Mouse (Mus musculus): Measurements from ENCODE around the gene Prl2c3. TPM values are rescaled to one million over a fixed set of nuclear protein-coding genes. Genes with fewer than 3 reads are reported as not detected.
"Not testable (repeated sequence)": the region's sequence is repeated elsewhere in the genome, so short reads cannot be mapped to it uniquely, and the experiment has no call there.

The Prl2c3 gene
- total and polyA plus RNA-seq, 2 experiments from 2014 or later = not detected

DNA sequence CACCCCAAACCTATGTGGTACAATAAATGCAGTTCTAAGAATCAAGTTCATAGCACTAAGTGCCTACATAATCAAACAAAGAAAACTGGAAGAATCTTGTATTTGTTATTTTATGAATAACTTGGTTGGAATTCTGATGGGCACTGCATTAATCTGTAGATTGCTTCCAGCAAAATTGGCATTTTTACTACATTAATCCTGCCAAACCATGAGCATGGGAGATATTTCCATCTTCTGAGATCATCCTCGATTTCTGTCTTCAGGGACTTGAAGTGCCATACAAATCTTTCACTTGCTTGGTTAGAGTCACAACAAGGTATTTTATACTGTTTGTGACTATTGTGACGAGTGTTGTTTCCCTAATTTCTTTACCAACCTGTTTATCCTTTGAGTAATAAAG, 9.7 kb upstream of the Prl2c3 start:
- 52% methylated on average over 2 of the region's 2 CpGs for WGBS
- Histone ChIP-seq H3K4me1 (ENCODE audit: insufficient read depth, low read length) (no peaks in the 10 kb centered on the region), H3K27ac (no peak overlapping the region), H3K27me3 (ENCODE audit: insufficient read depth, low read length) (no peaks in the 10 kb centered on the region), H3K4me2 (ENCODE audit: low read depth, low read length) (no peak overlapping the region), H3K9ac (replicated peaks; ENCODE audit: low read length) (no peak overlapping the region), H3K4me3 (ENCODE audit: low read length) (no peak overlapping the region), H3K36me3 (ENCODE audit: insufficient read depth, low read length) (no peaks in the 10 kb centered on the region), H3K9me3 (ENCODE audit: low read length) (peaks cover 7% of the 10 kb centered on the region)
- no peak for ATAC-seq
- TF ChIP-seq CTCF (IDR thresholded peaks at IDR 0.05; ENCODE audit: low read depth) = no peak
- DNase-seq (ENCODE audit: low spot score) = no peak

DNA sequence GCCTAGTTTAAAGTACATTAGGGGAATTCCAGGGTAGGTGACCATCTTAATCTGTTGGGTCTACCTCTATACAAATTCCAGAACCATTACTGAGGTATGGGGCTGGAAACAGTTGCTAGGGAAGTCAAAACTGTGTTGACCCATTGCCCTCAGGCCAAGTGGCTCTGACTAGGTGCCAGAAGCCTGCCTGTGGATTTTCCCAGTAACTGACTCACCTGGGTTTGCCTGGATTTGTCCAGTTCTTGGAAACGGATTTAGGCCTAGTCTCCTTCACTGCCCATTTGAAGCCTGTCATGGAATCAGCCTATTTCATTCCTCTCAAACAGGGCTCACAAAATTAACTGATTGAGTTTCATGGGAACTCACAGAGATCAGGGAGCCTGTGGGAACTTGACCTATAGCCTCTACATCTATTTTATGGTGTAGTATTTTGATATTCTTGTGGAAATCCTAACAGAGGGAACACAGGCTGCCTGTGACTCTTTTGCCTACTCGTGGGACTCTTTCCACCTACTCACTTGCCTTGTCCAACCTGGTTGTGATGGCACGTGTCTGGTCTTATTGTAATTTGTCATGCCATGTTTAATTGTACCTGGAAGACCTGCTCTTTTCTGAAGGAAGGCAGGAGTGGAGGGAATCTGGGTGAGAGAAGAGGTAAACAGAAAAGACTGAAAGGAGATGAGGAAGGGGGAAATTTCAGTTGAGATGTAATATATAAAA, 9.1 kb upstream of the Prl2c3 start:
- not testable (repeated sequence) for DNase-seq (ENCODE audit: low spot score)

DNA sequence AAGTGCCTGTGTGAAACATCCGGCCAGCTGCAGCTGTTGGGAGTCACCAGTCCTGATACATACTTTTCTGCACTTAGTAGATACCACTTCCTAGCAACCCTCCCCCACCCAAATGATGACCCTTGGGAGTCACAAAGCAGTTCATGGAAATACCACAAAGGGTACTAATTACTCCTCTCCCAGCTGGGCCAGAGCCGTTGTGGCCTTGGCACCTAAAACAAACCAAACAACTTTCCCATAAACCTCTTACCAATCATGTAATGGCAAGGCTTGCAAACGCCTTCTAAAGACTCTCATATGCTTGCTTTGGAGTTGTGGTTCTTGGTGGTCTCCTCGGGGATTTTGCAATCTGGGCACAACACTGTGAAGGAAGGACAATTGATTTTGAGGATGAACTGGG, 6.6 kb upstream of the Prl2c3 start:
- peaks cover 11% of the 10 kb centered on the region for H3K9me3 ChIP-seq (ENCODE audit: low read length)
- H3K4me2 ChIP-seq (ENCODE audit: low read depth, low read length); H3K27me3 ChIP-seq (ENCODE audit: insufficient read depth, low read length); H3K4me1 ChIP-seq (ENCODE audit: insufficient read depth, low read length); H3K9ac ChIP-seq (replicated peaks; ENCODE audit: low read length); ATAC-seq; H3K4me3 ChIP-seq (ENCODE audit: low read length); H3K36me3 ChIP-seq (ENCODE audit: insufficient read depth, low read length); H3K27ac ChIP-seq; DNase-seq (ENCODE audit: low spot score): not testable (repeated sequence)
- WGBS = 62% methylated on average over 4 of the region's 4 CpGs

More for the DNA sequence above, 9.1 kb upstream of the Prl2c3 start:
- H3K27ac ChIP-seq; H3K4me1 ChIP-seq (ENCODE audit: insufficient read depth, low read length); H3K27me3 ChIP-seq (ENCODE audit: insufficient read depth, low read length); H3K4me3 ChIP-seq (ENCODE audit: low read length); H3K4me2 ChIP-seq (ENCODE audit: low read depth, low read length); H3K9ac ChIP-seq (replicated peaks; ENCODE audit: low read length); H3K36me3 ChIP-seq (ENCODE audit: insufficient read depth, low read length); ATAC-seq: not testable (repeated sequence)
- peaks cover 11% of the 10 kb centered on the region for H3K9me3 ChIP-seq (ENCODE audit: low read length)
- WGBS = 63% methylated on average over 3 of the region's 3 CpGs

DNA sequence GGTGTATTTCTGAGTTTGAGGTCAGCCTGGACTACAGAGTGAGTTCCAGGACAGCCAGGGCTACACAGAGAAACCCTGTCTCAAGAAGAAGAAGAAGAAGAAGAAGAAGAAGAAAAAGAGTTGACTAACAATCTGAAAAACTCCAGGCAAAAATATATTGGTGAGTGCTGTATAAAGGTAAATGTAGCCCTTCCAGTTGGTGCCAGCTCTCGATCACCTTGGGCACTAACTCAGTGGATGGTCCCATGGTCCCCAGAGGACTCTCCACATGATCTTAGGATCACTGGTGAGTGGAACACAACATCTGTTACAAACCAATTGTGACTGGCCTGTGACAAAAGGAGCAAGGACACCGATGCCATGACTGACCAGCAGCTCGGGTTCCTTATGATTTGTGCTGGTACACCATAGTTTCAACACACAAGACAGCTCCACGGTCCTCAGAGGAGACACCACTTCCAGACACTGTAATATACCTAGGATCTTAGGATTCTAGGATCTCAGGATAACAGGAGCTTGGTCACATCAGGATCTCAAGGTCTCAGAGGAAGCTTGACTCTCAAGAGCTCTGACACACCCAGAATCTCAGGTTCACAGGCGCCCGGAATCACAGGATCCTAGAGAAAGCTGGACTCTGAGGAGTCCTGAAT, 30.3 kb downstream of the Prl2c3 start:
- H3K27me3 ChIP-seq (ENCODE audit: insufficient read depth, low read length); H3K9me3 ChIP-seq (ENCODE audit: low read length); ATAC-seq; H3K4me3 ChIP-seq (ENCODE audit: low read length); H3K36me3 ChIP-seq (ENCODE audit: insufficient read depth, low read length); H3K9ac ChIP-seq (replicated peaks; ENCODE audit: low read length); DNase-seq (ENCODE audit: low spot score); H3K4me1 ChIP-seq (ENCODE audit: insufficient read depth, low read length); H3K4me2 ChIP-seq (ENCODE audit: low read depth, low read length); H3K27ac ChIP-seq: not testable (repeated sequence)
- 81% methylated on average over 6 of the region's 6 CpGs for WGBS

Other genes with a start within 250 kb of the Prl2c3 start
- 12.2 and 16.7 TPM in 2 replicates for gene Ero1lb, start 234.2 kb downstream of the Prl2c3 start, total RNA-seq (2014; rRNA removed)
- 10.7 and 11.4 TPM in 2 replicates for gene Ero1lb, start 234.2 kb downstream of the Prl2c3 start, polyA plus RNA-seq (2015; fragmentation: Nextera tagmentation; extraction: Ambion mirVana)
- not detected in 2 replicates for gene Prl2c2, start 205.3 kb upstream of the Prl2c3 start, total RNA-seq (2014; rRNA removed)
- gene Prl2c2, start 205.3 kb upstream of the Prl2c3 start, polyA plus RNA-seq (2015; fragmentation: Nextera tagmentation; extraction: Ambion mirVana) = not detected in 2 replicates

Data from hindbrain, postnatal 0 days (tissue).